Comparison of ENCODE assay signal across 8 mouse cellular contexts in genomic region chr14:27428573-27428972, GRCm38 (mm10). TPM values are rescaled to one million over a fixed set of nuclear protein-coding genes. Genes with fewer than 3 reads are reported as not detected.
DNase-seq lines count a peak whose midpoint lies in the region; ATAC-seq lines count a peak whose summit lies in the region.

Gene Fam208a (plus strand): TSS chr14:27428834.

- H3K9me3 ChIP-seq in intestine, embryonic 16.5 days (ENCODE audit: control insufficient read depth, low read length), result peaks cover 7% of the 10 kb centered on the region

- H3K36me3 ChIP-seq in intestine, embryonic 16.5 days (ENCODE audit: control insufficient read depth, insufficient read depth, low read length), result peaks cover 5% of the 10 kb centered on the region; the same call in 1 of the 2 replicates

- H3K4me3 ChIP-seq in intestine, embryonic 16.5 days (ENCODE audit: low read length), result peak within 1 kb of the TSS; percentile 78

- no peaks in the 10 kb centered on the region for H3K27me3 ChIP-seq in intestine, embryonic 16.5 days (replicated peaks; ENCODE audit: control insufficient read depth, insufficient read depth, low read length)

- intact Hi-C loops in left cerebral cortex, postnatal 25 days (cut with DNase I), result loop anchor here (5.0 kb wide), 1 partner anchor 156 kb away; no protein-coding TSS in a partner anchor

- peak; percentile 94 for DNase-seq in adrenal gland, postnatal 10 days
- peak; percentile 91 for DNase-seq in embryo, embryonic 9.5 days (ENCODE audit: extremely low spot score)
- peak; percentile 87 to 94 for DNase-seq in gastrocnemius, postnatal 4 days (ENCODE audit: low spot score in 2 of 2)
- DNase-seq in left cerebral cortex, postnatal 25 days (ENCODE audit: low spot score in 2 of 2), result peak; percentile 93 to 94
- DNase-seq in mesoderm, embryonic 11.5 days (ENCODE audit: low read depth, low spot score), result peak; percentile 93
- peak; percentile 93 for DNase-seq in right cerebral cortex, postnatal 25 days
- peak; percentile 91 to 94 for DNase-seq in urinary bladder, postnatal 4 days (ENCODE audit: low spot score in 2 of 2)

- peak within 1 kb of the TSS; percentile 92 for H3K4me2 ChIP-seq in intestine, embryonic 16.5 days (ENCODE audit: low read depth, low read length)

- no peaks in the 10 kb centered on the region for H3K4me1 ChIP-seq in intestine, embryonic 16.5 days (ENCODE audit: control insufficient read depth, insufficient read depth, low read length)

- 2% methylated on average over 41 of the region's 43 CpGs for WGBS in intestine, embryonic 16.5 days

- peak within 1 kb of the TSS; percentile 95 for H3K9ac ChIP-seq in intestine, embryonic 16.5 days (ENCODE audit: low read depth, low read length)

- ATAC-seq in intestine, embryonic 16.5 days, result peak; percentile 97

- H3K27ac ChIP-seq in intestine, embryonic 16.5 days (ENCODE audit: low read length), result peak within 1 kb of the TSS; percentile 99

RNA-seq across cellular contexts. Expression of gene Fam208a, which starts in this region (rescaled TPM):
- total RNA-seq in adrenal gland, postnatal 10 days (2021), result 10 to 100 TPM; 19.8 to 24.2 TPM
- 10 to 100 TPM; 17.6 to 20.0 TPM for total RNA-seq in gastrocnemius, postnatal 4 days (2021)
- polyA plus RNA-seq in intestine, embryonic 16.5 days (2015; fragmentation: Nextera tagmentation; extraction: Ambion mirVana), result 5.2 and 5.6 TPM in 2 replicates
- total RNA-seq in left cerebral cortex, postnatal 25 days (2021), result 10 to 100 TPM; 31.2 to 31.6 TPM

Comparison
In these comparisons a context has a peak if more than half of its experiments do, and no peak if none do; other contexts are left out.
1. Peak in every context shown above with its lines: DNase-seq, ATAC-seq, H3K4me3 ChIP-seq and H3K27ac ChIP-seq.